Mouse (Mus musculus) hindbrain, embryonic 15.5 days (tissue): Measurements from ENCODE around the gene 4930512M02Rik. TPM values are rescaled to one million over a fixed set of nuclear protein-coding genes. Genes with fewer than 3 reads are reported as not detected.

Experiments
- ATAC-seq: fragments of 200-750 bp; cut with Nextera tagmentation; 2 replicates; pipeline ENCODE4 v1.8.0; 2017; ENCODE audit warnings: low read depth, moderate number of reproducible peaks, moderate TSS enrichment; ENCODE audit not compliant: low FRiP score
- H3K27ac ChIP-seq: fragments of 300-500 bp; sonication (generic); replicated peaks from 2 replicates; pipeline ENCODE4 v1.5.1; 2015; ENCODE audit warnings: mild to moderate bottlenecking, inconsistent platforms
- H3K27me3 ChIP-seq: fragments of 300-500 bp; sonication (generic); 2 replicates; pipeline ENCODE4 v1.6.1; 2015; ENCODE audit warnings: control low read depth, inconsistent platforms
- H3K36me3 ChIP-seq: fragments of 300-500 bp; sonication (generic); 2 replicates; pipeline ENCODE4 v1.6.1; 2015; ENCODE audit warnings: control low read depth, inconsistent platforms
- H3K4me1 ChIP-seq: fragments of 300-500 bp; sonication (generic); replicated peaks from 2 replicates; pipeline ENCODE4 v1.6.1; 2015; ENCODE audit warnings: control low read depth, inconsistent platforms
- H3K4me2 ChIP-seq: fragments of 300-500 bp; sonication (generic); 2 replicates; pipeline ENCODE4 v1.6.1; 2015; ENCODE audit warnings: moderate library complexity, mild to moderate bottlenecking, inconsistent platforms
- H3K4me3 ChIP-seq: fragments of 300-500 bp; sonication (generic); 2 replicates; pipeline ENCODE4 v1.5.1; 2015; ENCODE audit warnings: mild to moderate bottlenecking, inconsistent platforms
- H3K9ac ChIP-seq: fragments of 300-500 bp; sonication (generic); 2 replicates; pipeline ENCODE4 v1.6.1; 2015; ENCODE audit warnings: inconsistent platforms
- H3K9me3 ChIP-seq: fragments of 300-500 bp; sonication (generic); 2 replicates; pipeline ENCODE4 v1.6.1; 2016; ENCODE audit warnings: control low read depth, inconsistent platforms
- whole genome bisulfite sequencing: fragments of 180-500 bp; shearing (Covaris S2); methylation state at CpG from one replicate; pipeline ENCODE4 v1.1.7; 2015; 5-methylcytosine and 5-hydroxymethylcytosine counted together
- polyA plus RNA-seq: library from polyadenylated mRNA; unstranded; fragments of >200 nt; fragmentation: Nextera tagmentation; extraction: Ambion mirVana; gene quantifications from 2 replicates; pipeline ENCODE4 v1.2.1, GENCODE M21; 2015

4930512M02Rik gene
- polyA plus RNA-seq, 1 experiment from 2014 or later: not detected

DNA sequence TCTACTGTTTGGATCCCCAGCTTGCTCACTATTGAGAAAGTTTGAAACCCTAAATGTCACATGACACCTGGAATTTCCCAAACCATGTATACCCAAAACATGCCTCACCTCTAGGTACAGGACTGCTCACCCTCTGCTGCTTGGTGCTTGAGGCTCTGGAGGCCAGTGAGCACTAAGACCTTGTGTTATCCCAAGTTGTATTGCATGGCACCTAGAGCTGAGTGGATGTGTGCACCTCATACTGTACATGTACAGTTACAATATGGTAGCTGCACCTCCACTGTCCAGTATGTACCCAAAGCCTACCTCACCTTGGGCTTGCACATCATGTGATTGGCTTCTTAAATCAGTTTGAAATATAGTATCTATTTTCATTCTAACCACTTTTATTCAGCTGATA, 16.7 kb upstream of the 4930512M02Rik start:
- ATAC-seq: no peak
- H3K9me3 ChIP-seq: no peaks in the 10 kb centered on the region
- H3K4me1 ChIP-seq: no peaks in the 10 kb centered on the region
- H3K36me3 ChIP-seq: no peaks in the 10 kb centered on the region
- no peak overlapping the region for H3K4me3 ChIP-seq
- H3K27me3 ChIP-seq: no peaks in the 10 kb centered on the region
- no peak overlapping the region for H3K4me2 ChIP-seq
- H3K27ac ChIP-seq: no peak overlapping the region
- no peak overlapping the region for H3K9ac ChIP-seq

DNA sequence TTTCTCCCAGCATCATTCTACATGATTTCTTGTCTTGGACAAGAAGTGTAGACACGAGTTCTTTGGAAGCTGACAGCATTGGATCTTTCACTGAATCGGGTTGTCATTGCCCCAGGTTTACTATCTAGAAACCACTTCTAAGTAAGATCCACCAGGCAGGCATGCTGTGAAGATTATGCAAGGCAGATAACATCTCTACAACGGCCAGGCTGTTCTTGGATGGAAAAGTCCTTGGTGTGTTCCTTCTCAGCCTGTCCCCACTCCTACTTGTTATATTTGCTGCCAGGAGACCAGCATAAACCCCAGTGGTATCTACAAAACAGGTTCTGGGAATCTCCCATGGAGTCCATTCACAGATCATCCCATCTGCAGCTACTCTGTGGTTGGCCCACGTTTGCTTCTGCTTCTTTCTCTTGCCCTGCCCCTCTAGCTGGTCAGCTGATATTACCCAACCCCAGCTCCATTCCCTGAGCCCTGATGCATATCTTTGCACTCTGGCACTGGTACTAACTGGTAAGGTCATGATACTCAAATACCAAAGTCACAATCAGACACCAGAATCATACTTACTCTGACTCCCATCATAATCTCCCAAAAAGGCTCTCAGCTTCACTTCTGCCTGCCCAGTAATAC, 3.4 kb downstream of the 4930512M02Rik start:
- H3K27me3 ChIP-seq: no peaks in the 10 kb centered on the region
- no peak overlapping the region for H3K4me2 ChIP-seq
- H3K9me3 ChIP-seq: no peaks in the 10 kb centered on the region
- H3K27ac ChIP-seq: no peak overlapping the region
- H3K4me1 ChIP-seq: no peaks in the 10 kb centered on the region
- no peak overlapping the region for H3K4me3 ChIP-seq
- H3K36me3 ChIP-seq: no peaks in the 10 kb centered on the region
- no peak for ATAC-seq
- no peak overlapping the region for H3K9ac ChIP-seq
- 72% methylated on average over 4 of the region's 4 CpGs for WGBS

DNA sequence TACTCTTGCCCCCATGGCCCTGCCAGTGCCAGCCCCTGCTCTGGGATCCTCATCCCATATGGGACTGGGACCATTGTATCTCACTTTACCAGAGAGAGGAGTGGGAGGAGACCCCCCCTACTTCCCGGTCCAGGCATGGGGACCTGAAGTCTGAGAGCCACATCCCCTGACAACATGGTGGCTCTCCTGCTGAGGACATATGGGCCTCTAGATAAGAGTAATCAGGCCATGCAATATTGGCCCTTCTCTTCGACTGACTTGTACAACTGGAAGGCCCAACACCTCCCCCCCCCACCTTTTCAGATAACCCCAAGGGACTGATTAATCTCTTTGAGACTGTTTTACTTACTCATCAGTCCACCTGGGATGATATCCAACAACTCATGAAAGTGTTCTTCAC, 18.4 kb downstream of the 4930512M02Rik start:
- Histone ChIP-seq H3K4me3 (no peak overlapping the region), H3K4me1 (no peaks in the 10 kb centered on the region), H3K27ac (no peak overlapping the region), H3K27me3 (no peaks in the 10 kb centered on the region), H3K9ac (no peak overlapping the region), H3K4me2 (no peak overlapping the region), H3K9me3 (no peaks in the 10 kb centered on the region), H3K36me3 (no peaks in the 10 kb centered on the region)
- whole genome bisulfite sequencing: 86% methylated on average over 2 of the region's 2 CpGs
- no peak for ATAC-seq

DNA sequence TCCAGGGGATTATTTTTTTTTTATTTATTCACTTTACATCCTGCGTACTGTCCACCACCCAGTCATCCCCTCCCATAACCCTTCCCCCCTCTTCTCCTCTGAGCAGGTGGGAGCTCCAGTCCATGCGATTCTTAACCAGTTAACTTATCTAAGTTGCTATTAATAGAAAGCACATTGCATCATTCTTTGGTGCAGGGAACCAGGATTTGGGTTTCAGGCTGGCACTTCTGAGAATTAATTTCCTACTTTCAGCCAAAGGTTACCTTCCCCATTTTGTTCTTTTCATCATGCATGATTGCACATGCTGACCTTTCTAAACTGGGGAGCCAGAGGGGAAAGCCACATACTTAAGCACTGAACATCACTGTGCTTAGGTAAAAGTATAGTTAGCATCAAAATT, 40.3 kb downstream of the 4930512M02Rik start:
- Histone ChIP-seq H3K27me3 (no peaks in the 10 kb centered on the region), H3K9me3 (no peaks in the 10 kb centered on the region), H3K4me2 (no peak overlapping the region), H3K4me3 (no peak overlapping the region), H3K4me1 (no peaks in the 10 kb centered on the region), H3K9ac (no peak overlapping the region), H3K36me3 (no peaks in the 10 kb centered on the region), H3K27ac (no peak overlapping the region)
- no peak for ATAC-seq
- 81% methylated on average over 2 of the region's 2 CpGs for WGBS

DNA sequence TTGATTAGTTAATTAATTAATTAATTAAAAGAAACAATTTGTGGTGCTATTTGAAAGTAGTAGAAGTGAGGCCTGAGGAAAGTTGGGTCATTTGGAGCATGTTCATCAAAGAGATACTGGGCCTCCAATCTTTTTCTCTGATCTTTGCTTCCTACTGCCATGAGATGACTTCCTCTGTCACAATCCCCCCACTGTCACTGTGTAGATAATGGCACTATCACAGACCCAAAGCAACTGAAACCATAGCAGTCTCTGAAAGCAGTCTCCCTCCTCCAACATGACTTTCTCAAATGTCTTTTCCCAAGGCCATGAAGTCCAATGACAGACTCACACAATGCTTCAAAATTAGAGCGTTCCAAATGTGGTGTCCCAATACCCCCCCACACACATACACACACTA, 41.2 kb downstream of the 4930512M02Rik start:
- no peaks in the 10 kb centered on the region for H3K4me1 ChIP-seq
- 97% methylated on average over 1 of the region's 1 CpGs for WGBS
- no peak overlapping the region for H3K27ac ChIP-seq
- no peaks in the 10 kb centered on the region for H3K9me3 ChIP-seq
- no peaks in the 10 kb centered on the region for H3K36me3 ChIP-seq
- no peak overlapping the region for H3K4me3 ChIP-seq
- no peak overlapping the region for H3K9ac ChIP-seq
- ATAC-seq: no peak
- no peaks in the 10 kb centered on the region for H3K27me3 ChIP-seq
- H3K4me2 ChIP-seq: no peak overlapping the region

DNA sequence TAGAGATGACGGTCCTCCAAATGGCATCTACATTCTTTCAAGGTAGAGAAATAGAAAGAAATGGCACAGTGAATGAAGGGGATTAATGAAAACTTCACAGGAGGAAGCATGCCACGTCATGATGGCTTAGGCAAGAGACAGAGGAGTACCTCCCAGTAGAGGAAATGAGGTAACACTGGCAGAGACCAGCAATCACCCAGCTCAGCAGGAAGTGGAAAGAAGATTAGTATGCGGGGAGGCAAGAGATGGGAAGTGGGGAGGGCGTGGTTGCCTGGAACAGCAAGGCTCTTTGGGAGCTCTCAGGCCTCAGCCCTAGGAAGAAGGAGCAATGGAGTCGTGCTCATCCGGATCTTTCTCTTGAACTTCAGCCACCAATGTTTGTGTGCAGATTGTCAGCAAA, 53.9 kb downstream of the 4930512M02Rik start:
- Histone ChIP-seq H3K27me3 (no peaks in the 10 kb centered on the region), H3K4me1 (no peaks in the 10 kb centered on the region), H3K27ac (no peak overlapping the region), H3K9ac (no peak overlapping the region), H3K4me3 (no peak overlapping the region), H3K9me3 (no peaks in the 10 kb centered on the region), H3K36me3 (no peaks in the 10 kb centered on the region), H3K4me2 (no peak overlapping the region)
- WGBS: 74% methylated on average over 6 of the region's 6 CpGs
- no peak for ATAC-seq

DNA sequence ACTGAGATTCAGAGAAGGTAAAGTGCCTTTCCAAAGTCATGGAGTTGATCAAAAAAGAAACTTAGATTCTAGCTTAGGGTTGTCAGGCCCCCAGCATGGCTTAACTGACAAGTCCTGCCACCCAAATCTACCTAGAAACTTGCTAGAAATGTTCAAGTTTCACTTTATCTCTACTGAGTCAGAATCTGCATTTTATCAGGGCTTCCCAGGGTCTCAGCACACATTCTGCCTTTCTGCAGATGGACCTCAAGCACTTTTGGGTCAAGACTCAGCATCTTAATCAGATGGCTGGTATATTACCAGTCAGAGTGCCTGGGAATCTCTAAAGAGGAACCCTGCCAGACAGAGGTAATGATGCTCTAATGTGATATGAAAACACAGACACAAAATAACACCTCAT, 56.9 kb downstream of the 4930512M02Rik start:
- Histone ChIP-seq H3K9me3 (no peaks in the 10 kb centered on the region), H3K36me3 (no peaks in the 10 kb centered on the region), H3K9ac (no peak overlapping the region), H3K4me2 (no peak overlapping the region), H3K4me3 (no peak overlapping the region), H3K27me3 (no peaks in the 10 kb centered on the region), H3K27ac (no peak overlapping the region), H3K4me1 (no peaks in the 10 kb centered on the region)
- no peak for ATAC-seq

DNA sequence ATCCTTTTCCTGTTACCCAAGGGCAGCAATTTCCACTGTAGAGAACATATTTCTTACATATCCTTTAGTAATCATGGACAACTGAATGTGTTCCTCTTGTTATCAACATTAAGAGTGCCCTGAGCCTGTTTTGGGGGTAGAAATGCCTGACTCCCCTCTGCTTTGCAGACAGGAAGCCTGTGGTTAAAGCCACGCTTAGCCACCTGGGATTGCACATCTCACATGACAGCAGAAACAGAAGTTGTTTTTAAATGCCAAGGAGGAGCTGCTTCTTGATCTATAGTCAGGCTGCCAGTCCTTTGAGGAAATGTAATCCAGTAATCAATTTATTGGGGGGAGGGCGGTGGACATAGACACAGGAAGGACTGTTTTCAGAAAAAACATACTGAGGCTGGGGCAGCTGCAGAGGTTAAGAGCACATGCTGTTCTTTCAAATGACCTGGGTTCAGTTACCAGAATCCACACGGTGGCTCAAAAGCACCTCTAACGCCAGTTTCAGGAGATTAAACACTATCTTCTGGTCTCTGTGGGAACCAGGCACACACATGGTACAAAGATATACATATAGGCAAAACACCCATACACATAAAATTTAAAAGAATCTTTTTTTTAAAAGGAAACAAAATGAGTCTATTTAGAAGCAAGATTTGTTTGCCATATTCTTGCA, 58.0 kb downstream of the 4930512M02Rik start:
- WGBS: 74% methylated on average over 4 of the region's 4 CpGs
- Histone ChIP-seq H3K27ac (no peak overlapping the region), H3K27me3 (no peaks in the 10 kb centered on the region)

DNA sequence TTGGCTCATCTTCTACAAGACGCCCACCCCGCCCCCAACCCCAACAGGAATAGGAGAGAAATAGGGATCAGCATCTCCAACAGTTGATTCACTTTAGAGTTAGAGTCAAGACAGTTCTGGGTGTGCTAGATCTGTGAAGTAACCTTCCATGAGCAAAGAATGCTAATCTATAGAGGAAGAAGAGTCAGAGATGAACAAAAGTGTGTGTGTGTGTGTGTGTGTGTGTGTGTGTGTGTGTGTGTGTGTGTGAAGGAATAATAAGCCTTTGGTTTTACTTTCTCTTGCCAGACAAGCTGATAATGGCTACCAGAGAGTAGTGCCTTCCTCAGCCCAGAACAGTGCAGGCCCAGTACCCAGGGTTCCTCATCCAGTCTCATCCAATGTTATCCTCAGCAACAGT, 59.6 kb downstream of the 4930512M02Rik start:
- no peak overlapping the region for H3K4me2 ChIP-seq
- 93% methylated on average over 2 of the region's 2 CpGs for WGBS
- H3K9me3 ChIP-seq: no peaks in the 10 kb centered on the region
- no peak overlapping the region for H3K9ac ChIP-seq
- H3K36me3 ChIP-seq: no peaks in the 10 kb centered on the region
- no peak for ATAC-seq
- H3K27ac ChIP-seq: no peak overlapping the region
- no peak overlapping the region for H3K4me3 ChIP-seq
- no peaks in the 10 kb centered on the region for H3K4me1 ChIP-seq
- H3K27me3 ChIP-seq: no peaks in the 10 kb centered on the region

More for the DNA sequence above, 58.0 kb downstream of the 4930512M02Rik start:
- H3K4me2 ChIP-seq: no peak overlapping the region
- ATAC-seq: no peak
- H3K9ac ChIP-seq: no peak overlapping the region
- no peaks in the 10 kb centered on the region for H3K4me1 ChIP-seq
- H3K36me3 ChIP-seq: no peaks in the 10 kb centered on the region
- no peak overlapping the region for H3K4me3 ChIP-seq
- no peaks in the 10 kb centered on the region for H3K9me3 ChIP-seq

DNA sequence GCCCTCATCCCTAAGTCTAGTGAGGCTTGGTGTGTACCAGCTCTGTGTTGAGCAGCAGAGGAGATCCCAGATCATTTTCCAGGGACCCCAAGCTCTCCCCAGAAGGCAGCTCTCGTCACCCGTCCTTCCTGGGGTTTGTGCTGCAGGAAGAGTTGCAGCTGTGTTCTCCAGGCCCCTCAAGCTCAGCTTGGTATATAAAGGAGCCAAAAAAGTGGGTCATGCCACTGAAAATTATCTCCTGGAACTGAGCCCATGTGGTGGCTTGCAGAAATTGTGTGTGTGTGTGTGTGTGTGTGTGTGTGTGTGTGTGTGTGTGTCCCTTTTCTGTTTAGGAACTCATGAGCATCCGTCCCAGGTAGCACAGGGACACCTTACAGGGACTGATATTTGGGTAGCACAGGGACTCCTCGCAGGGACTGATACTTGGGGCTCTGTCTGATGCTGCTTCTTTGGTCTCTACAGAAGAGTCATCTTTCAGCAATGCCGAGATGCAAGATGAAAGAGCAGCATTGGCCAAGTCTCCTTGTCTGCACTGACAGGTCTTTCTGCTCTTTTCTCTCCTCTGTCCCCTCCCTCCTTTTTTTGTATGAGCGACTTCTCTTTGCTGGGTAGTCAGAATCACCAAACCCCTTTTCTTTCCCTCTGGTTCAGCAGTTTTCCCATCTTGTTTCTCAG, 62.4 kb downstream of the 4930512M02Rik start:
- 81% methylated on average over 6 of the region's 6 CpGs for WGBS
- Histone ChIP-seq H3K4me2 (no peak overlapping the region), H3K9me3 (no peaks in the 10 kb centered on the region), H3K4me3 (no peak overlapping the region), H3K9ac (no peak overlapping the region), H3K4me1 (no peaks in the 10 kb centered on the region), H3K27ac (no peak overlapping the region), H3K36me3 (no peaks in the 10 kb centered on the region), H3K27me3 (no peaks in the 10 kb centered on the region)
- ATAC-seq: no peak

DNA sequence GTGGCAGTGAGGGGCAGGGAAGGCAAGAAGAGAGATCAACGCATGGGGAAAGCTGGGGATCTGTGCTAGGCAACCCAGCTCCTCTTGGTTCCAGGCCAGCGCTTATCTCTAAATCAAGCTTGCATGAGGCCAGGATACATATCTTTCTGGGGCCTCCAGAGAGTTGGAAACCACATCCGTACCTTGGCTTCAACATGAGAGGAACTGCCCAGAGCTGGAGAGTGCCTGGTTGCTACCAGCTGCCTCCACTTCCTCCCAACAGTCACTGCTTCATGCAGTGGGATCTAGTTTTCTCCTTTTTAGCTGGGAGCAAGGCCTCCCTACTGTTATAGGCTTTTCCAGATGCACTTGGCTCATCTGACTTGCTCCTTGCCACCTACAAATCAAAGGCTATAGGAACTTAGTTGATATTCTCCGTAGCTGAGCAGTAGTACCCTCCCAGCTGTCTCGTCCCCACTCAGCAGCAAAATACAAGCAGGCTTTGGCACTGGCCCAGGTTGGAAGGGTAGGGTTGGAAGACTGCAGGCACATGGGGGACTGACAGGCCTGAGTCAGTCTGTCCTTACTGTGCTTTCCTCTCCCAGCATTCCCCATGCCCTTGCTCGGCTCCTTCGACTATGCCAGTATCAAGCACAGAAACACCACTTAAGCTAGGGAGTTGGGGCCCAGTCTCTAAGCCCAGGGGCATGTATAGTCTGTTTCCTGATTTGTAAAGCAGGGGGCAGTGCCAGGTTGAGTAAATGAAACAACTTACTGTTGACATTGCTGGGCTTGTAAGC, 63.2 kb downstream of the 4930512M02Rik start:
- 80% methylated on average over 7 of the region's 7 CpGs for WGBS

DNA sequence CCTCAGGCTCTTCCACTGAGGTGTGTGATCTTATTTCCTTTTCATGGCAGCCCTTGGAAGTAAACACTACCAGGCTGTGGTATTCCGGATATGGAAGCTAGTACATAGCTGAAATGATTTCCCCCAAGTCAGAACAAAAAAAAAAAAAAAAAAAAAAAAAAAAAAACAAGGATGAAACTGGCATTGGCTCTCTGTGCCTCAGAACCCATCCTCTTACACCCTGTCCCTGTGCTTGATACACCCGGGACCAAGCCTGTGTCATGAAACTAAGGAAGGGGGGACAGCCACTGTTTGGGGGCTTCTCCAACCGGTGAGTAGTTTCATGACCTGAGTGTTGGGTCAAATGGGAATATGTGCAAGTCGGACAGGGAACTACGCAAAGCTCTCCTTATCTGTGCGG, 66.5 kb downstream of the 4930512M02Rik start:
- no peak for ATAC-seq
- Histone ChIP-seq H3K4me2 (no peak overlapping the region), H3K36me3 (no peaks in the 10 kb centered on the region), H3K27me3 (no peaks in the 10 kb centered on the region), H3K4me1 (no peaks in the 10 kb centered on the region), H3K27ac (no peak overlapping the region), H3K4me3 (no peak overlapping the region), H3K9ac (no peak overlapping the region), H3K9me3 (no peaks in the 10 kb centered on the region)
- WGBS: 89% methylated on average over 6 of the region's 6 CpGs

More for the DNA sequence above, 63.2 kb downstream of the 4930512M02Rik start:
- no peaks in the 10 kb centered on the region for H3K36me3 ChIP-seq
- no peaks in the 10 kb centered on the region for H3K27me3 ChIP-seq
- H3K4me2 ChIP-seq: no peak overlapping the region
- H3K4me1 ChIP-seq: no peaks in the 10 kb centered on the region
- H3K9ac ChIP-seq: no peak overlapping the region
- no peak overlapping the region for H3K27ac ChIP-seq
- no peak overlapping the region for H3K4me3 ChIP-seq
- no peak for ATAC-seq
- H3K9me3 ChIP-seq: no peaks in the 10 kb centered on the region
